Mouse (Mus musculus): ENCODE measurements around the gene Ip6k1.

Gene Ip6k1

GRCm38 (mm10) chr9:108027867-108028266 lies 25.6 kb downstream of the Ip6k1 start:
- no peak for DNase-seq (ENCODE audit: low read depth, low spot score)

DNA sequence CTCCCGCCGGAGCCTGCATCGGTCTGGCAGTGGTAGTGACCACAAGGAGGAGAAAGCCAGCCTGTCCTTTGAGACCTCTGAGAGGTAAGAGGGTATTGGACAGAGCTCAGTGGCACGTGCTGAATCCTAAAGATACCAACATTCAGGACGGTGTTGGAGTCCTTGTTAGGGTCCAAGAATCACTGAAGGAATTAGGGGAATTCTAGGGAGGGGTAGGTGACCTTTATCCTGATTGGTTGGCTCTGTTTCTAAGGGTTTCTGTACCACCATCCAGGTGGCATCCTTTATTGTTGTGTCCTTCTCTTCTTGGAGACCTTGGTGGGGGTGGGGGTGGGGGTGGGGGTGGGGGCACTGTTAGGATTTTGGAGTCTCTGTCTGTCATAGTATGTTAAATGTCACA lies 29.8 kb downstream of the Ip6k1 start:
- DNase-seq (ENCODE audit: low read depth, low spot score) = no peak

GRCm38 (mm10) chr9:108035331-108036156 lies 33.2 kb downstream of the Ip6k1 start:
- peak; percentile 84 for DNase-seq (ENCODE audit: low read depth, low spot score)

- DNase-seq (ENCODE audit: low read depth, low spot score) = no peak
Observed at GRCm38 (mm10) chr9:108044751-108045492, 42.6 kb downstream of the Ip6k1 start.

GRCm38 (mm10) chr9:108046582-108046981 lies 44.3 kb downstream of the Ip6k1 start:
- DNase-seq (ENCODE audit: low read depth, low spot score) = no peak

DNA sequence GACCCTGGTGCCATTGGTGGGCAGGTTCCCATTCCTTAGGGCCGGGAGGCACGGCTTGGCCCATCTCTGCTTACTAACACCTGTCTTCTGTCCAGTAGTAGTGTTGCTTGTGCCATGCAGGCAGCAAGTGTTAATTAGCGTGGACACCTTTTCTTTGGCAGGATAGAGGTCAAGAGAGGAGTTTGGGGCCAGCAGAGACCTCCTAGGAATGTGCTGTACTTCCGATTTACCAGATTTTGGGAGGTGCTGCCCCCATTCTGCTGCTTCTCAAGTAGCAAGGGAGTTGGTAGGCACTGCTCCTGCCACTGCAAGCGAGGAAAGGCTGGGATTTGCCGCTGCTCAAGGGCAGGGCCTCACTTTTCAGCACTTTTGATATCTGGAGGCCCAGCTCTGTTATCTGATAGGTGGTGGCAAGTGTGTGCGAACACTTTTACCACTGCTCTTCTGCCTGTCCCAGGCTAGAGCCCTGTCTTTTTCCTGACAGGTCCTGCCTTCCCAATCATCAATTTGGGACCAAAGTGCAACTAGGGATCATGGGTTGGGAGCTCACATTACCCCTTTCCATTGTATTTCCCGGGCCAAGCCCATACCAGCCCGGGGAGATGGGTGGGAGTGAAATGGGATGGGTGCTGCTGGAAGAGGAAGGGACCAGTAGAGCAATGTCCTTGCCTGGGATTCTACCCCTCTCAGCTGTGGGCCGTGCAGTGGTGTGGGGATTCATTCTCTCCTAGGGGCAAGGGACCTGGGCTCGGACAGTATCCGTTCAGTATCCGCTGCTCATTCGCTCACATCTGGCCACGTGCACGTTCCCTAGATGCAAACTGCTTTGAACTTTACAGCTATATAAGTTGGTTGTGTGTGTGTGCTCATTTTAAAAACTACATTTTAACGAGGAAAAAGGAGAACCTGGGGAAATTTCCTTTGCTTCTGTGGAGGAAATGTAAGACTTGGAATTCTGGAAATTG lies 45.6 kb downstream of the Ip6k1 start:
- no peak for DNase-seq (ENCODE audit: low read depth, low spot score)

- DNase-seq (ENCODE audit: low read depth, low spot score) = no peak
Observed at GRCm38 (mm10) chr9:108048566-108048955, 46.3 kb downstream of the Ip6k1 start.

DNA sequence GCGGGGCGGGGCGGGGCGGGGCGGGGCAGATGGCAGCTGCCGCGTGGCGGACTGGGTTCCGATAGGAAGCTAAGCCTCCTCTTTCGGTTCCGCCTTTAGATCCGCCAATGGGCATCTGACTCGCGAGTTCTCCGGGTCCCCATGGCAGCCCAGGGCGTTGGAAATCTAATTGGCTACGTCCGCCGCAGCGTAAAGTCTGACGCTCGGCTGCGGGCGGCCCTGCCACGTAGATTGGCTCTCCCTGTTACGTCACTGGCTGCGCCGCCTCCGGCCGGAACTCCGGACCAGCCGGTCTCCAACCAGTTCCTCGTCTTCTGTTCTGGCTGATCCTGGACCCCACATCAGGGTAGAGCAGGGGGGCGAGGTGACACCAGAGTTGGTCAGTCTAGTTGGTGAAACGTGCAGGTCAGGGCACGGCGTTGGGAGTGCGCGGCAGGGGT lies 46.7 kb downstream of the Ip6k1 start, which contains the start of gene Gmppb:
Gmppb (plus strand) TSS at position 227 of the 440 bp plus-strand sequence.
- DNase-seq (ENCODE audit: low read depth, low spot score) = peak; percentile 98

GRCm38 (mm10) chr9:108049561-108050251 lies 47.4 kb downstream of the Ip6k1 start:
- DNase-seq (ENCODE audit: low read depth, low spot score) = peak; percentile 68

GRCm38 (mm10) chr9:108051184-108051930 lies 49.1 kb downstream of the Ip6k1 start:
- DNase-seq (ENCODE audit: low read depth, low spot score) = no peak

DNA sequence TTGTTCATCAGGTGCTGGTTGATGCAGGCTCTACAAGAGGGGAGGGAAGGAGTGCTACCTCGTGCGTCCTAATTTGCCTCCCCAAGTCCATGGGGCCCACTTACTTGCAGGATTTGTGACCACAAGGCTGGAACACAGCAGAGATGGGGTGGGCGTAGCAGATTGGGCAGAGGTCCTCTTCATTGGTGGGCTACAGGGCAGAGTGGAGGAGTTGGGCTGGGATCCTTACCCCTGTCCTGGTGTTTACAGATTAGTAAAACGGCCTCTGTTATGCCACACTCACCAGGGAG lies 49.6 kb downstream of the Ip6k1 start:
- no peak for DNase-seq (ENCODE audit: low read depth, low spot score)

- no peak for DNase-seq (ENCODE audit: low read depth, low spot score)
Observed at GRCm38 (mm10) chr9:108052411-108052810, 50.1 kb downstream of the Ip6k1 start.

- DNase-seq (ENCODE audit: low read depth, low spot score) = peak; percentile 96
Observed at GRCm38 (mm10) chr9:108052885-108053664, 50.8 kb downstream of the Ip6k1 start, which contains the start of gene Amigo3. Gene Amigo3, plus strand, starts transcription at chr9:108053159.

GRCm38 (mm10) chr9:108053665-108054225 lies 51.4 kb downstream of the Ip6k1 start:
- no peak for DNase-seq (ENCODE audit: low read depth, low spot score)

DNA sequence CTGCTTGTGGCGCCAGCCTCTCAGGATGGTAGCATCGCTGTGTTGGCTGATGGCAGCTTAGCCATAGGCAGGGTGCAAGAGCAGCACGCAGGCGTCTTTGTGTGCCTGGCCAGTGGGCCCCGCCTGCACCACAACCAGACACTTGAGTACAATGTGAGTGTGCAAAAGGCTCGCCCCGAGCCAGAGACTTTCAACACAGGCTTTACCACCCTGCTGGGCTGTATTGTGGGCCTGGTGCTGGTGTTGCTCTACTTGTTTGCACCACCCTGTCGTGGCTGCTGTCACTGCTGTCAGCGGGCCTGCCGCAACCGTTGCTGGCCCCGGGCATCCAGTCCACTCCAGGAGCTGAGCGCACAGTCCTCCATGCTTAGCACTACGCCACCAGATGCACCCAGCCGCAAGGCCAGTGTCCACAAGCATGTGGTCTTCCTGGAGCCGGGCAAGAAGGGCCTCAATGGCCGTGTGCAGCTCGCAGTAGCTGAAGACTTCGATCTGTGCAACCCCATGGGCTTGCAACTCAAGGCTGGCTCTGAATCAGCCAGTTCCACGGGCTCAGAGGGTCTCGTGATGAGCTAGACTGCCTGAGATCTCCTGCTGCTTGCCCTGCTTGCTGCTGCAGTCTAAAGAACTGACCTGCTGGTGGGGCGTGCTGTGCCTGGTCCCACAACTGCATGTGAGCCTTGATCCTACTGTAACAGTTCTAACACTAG lies 52.2 kb downstream of the Ip6k1 start:
- DNase-seq (ENCODE audit: low read depth, low spot score) = no peak

DNA sequence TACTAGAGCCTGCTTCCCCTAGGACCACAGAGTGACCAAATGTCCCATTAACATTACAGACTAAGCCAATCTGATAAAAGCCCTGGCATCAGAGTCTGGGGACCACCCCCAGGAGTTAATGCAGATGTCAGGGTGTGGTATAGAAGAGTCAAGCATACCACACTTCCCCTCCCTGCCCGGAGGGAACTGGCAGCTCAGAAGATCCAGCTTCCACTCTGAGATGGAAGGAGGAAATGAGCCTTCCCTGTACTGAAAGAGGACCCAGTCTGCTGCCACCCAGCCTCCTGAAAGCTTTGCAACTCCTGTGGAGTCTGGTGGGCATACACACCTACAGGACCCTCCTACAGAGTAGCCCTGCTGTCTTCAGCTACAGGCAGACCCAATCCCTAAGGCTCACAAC lies 52.8 kb downstream of the Ip6k1 start:
- no peak for DNase-seq (ENCODE audit: low read depth, low spot score)

GRCm38 (mm10) chr9:108055661-108056237 lies 53.4 kb downstream of the Ip6k1 start:
- no peak for DNase-seq (ENCODE audit: low read depth, low spot score)
